Mouse (Mus musculus) hematopoietic stem cell, adult 5-6 weeks (primary cell): ENCODE measurements around the gene Abcf2. TPM values are rescaled to one million over a fixed set of nuclear protein-coding genes. Genes with fewer than 3 reads are reported as not detected.
"Not testable (repeated sequence)": the region's sequence is repeated elsewhere in the genome, so short reads cannot be mapped to it uniquely, and the experiment has no call there.

Experiments
- ATAC-seq, 2 experiments: fragments of 125-278 bp in 1 of 2; replicated peaks in 1 of 2; 2 replicates each; pipeline ENCODE4 v1.8.0; 2016 to 2017; ENCODE audit warnings: inconsistent platforms in 2 of 2, mild to moderate bottlenecking in 2 of 2, moderate number of reproducible peaks in 2 of 2, low read depth in 1 of 2, moderate TSS enrichment in 1 of 2; ENCODE audit not compliant: low FRiP score in 2 of 2, poor library complexity in 2 of 2, severe bottlenecking in 2 of 2, insufficient read depth in 1 of 2, low TSS enrichment in 1 of 2
- total RNA-seq: library from RNA; stranded (forward); fragments of 172-1452, 232-1000 nt; gene quantifications from 2 replicates; pipeline ENCODE4 v1.2.3, GENCODE M21; 2017

Abcf2 gene
- total RNA-seq, 1 experiment from 2014 or later = 89.8 TPM

DNA sequence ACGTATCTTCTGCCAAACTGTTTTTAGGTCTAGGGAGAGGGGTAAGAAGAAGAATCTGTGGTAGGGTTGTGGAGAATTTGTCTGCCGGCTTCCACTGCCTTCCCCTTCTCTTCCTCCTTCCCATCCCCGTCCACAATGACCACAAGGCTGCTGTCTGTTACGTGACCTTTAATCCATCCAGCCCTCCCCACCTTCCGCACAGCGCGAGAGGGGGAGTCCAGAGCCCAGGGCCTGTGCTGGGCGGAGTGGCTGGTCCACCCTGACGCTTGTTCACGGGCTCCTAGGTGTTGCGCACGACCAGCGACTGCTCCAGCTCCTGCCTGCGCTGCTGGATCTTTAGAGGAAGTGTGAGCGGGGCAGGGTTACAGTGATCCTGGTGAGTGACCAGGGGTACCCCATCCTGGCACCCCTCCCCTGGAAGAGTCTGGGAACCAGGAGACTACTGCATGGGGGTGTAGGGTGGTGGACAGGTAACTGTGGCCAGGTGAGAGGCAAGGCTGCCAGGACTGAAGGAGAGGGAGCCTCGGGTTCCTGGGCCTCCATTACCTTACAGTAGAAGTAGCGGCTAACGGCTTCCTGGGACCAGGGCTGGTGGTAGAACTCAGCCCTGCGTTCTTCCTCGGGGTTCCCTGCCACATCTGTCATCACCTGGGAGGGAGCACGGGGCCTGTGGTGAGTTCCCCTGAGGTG is 15.3 kb upstream of the Abcf2 start:
- peak in 1 of 2 experiments; percentile 21; a peak in 1 of 4 replicates for ATAC-seq

DNA sequence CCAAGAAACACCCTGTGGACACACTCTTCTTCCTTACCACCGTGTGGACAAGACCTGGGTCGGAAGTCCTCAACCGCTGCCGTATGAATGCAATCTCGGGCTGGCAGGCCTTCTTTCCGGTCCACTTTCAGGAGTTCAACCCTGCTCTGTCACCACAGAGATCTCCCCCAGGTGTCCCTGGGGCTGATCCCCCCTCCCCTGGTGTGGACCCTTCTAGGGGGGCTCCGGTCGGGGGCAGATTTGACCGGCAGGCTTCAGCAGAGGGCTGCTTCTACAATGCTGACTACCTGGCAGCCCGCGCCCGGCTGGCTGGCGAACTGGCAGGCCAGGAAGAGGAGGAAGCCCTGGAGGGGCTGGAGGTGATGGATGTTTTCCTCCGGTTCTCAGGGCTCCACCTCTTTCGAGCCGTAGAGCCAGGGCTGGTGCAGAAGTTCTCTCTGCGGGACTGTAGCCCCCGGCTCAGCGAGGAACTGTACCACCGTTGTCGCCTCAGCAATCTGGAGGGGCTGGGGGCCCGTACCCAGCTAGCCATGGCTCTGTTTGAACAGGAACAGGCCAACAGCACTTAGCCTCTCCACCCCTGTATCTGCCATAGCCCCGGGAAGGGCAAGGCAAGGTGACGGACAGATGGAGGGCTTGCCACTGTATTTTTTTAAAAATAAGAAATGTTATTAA is 14.7 kb upstream of the Abcf2 start:
- ATAC-seq = peak; percentile 19 to 29

DNA sequence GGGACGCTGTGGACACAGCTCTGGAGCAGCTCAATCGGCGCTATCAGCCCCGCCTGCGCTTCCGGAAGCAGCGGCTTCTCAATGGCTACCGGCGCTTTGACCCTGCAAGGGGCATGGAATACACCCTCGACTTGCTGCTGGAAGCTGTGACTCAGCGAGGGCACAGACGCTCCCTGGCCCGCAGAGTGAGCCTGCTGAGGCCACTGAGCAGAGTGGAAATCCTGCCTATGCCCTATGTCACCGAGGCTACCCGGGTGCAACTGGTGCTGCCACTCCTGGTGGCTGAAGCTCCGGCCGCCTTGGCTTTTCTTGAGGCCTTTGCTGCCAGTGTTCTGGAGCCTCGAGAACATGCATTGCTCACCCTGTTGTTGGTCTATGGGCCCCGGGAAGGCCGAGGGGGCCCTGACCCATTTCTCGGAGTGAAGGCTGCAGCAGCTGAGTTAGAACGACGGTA is 14.0 kb upstream of the Abcf2 start:
- ATAC-seq = peak; percentile 10 to 15; a peak in 2 of 4 replicates

DNA sequence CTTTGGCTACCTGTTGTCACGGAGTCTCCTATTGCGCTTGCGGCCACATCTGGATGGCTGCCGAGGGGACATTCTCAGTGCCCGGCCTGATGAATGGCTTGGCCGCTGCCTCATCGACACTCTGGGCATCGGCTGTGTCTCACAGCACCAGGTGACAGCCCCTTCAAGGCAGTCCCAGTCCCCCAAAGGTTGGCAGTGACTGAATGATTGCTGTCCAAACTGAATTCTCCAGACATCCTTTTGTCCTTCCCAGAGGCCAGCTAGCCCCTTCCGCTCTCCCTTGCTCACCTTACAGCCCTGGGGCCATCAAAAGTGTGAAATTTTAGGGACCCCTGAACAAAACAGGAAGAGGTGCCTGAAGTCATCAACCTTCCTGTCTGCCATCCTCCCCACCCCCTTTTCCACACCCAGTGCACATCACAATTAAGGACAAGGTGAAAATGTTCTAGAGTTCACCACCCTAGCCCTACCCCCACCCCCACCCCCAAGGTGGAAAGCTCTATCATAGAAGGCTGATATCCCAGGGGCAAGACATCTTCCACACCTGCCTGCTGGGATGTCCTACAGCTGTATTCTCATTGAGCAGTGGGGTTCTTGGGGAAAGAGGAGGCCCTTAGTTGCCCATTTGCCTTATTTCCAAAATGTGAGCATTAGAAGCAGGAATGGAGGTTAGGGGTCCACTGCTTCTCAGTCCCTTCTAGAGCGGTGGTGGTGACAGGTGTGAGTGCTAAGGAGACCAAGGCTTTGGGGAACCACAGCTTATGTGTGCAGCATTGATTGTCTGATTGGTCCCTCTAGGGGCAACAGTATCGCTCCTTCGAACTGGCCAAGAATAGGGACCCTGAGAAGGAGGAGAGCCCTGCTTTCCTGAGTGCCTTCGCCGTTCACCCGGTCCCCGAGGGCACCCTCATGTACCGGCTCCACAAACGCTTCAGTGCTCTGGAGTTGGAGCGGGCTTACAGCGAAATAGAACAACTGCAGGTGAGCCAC is 12.5 kb upstream of the Abcf2 start:
- ATAC-seq = no peak

DNA sequence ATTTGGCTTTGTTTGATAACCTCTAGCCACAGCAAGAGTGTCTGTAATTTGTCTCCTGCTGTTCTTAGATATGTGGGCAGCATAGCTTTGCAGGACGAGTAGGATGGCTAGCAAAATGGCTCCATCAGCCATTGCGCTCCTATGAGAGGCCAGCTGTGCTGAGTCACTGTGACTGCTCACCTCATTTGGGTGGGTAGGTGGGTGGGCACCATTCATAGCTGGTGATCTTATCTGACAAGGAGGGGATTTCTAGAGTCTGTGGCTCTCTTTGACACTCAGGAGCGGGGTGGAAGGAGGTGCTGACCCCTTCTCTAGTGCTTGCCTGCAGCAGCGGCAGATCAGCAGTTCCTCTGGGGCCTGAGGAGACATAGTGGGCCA is 9.9 kb upstream of the Abcf2 start:
- ATAC-seq = no peak

DNA sequence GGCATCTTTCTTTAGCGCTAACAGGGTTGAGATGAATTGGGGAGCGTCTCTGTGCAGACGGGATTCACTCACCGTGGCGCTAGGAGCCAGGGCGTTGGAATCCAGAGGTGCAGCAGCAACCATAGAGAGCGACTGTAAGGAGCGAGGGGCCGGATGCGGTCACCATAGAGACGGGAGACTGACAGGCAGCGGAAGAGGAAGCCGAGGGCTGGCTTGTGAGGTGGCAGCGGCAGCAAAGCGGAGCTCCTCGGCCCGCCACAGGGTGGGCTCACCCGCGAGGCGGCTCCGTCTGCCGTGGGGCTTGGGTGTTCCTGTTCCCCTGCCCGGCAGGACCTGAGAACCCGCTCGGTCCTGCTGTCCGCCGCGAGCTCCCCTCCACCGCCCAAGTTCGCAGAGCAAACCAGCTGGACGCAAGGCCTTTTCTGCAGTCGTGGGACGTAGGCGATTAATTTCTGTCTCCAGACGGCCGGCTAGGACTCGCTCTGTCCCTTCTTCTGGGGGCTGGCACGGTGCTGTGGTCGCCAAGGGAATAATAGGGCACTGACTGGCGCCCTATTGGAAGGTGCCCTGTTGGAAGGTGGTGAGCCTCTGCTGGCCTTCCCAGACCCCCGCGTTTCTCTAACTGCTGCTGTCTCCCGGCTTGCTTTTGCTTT is 9.4 kb upstream of the Abcf2 start, which contains the start of gene Chpf2:
Gene Chpf2 (plus strand): TSS at position 195 of the 653 bp plus-strand sequence.
- peak; percentile 93 to 96 for ATAC-seq

DNA sequence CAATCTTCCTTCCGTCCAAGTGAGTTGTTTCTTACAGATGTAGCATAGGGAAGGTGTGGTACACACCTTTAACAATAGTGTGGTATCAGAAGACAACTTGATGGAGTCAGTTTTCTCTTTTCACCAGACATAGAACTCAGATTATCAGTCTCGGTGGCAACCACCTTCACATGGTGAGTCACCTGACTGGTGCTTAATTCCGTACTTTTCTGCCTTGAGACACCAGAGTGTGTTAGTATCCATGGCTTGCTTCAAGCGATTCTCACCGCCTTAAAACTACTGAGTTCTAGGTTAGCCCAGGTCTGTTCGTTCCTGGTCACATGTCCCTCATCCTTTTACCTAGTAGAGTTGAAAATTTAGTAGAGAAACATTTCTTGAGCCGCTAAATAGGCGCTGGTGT is 8.8 kb upstream of the Abcf2 start:
- 0 out of 4 replicates have a peak, but pooled peaks of 1 of the 2 experiments have one; percentile 34 for ATAC-seq

DNA sequence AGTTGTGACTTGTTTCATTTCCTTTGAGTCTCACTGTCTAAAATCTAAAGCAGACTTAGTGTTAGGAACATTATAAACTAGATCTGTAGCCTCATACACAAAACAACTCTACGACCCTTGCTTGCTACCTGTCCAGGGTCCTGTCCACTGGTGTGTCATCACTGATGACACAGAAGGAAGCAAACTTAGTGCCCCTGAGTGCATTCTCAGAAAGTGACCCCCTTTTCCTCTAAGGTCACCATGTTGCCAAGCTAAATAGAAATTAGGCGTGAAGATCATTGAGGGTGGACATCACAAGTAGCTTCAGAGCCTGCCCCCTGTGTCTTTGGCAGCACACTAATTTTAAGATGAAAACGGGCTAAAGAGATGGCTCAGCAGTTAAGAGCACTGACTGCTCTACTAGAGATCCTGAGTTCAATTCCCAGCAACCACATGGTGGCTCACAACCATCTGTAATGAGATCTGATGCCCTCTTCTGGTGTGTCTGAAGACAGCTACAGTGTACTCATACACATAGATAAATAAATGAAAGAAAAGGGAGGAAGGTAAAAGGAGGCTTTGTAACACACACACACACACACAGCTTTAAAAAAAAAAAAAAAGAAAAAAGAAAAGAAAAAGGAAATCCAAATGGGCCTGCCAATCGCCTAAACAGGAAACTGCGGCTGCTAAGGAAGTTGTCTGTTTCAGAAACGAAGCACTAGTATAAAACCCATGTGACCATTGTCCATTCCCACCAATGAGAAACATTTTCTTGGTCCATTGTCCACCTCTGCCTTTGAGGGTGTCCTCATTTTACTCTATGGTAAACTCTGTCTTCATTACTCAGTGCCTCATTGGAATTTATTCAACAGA is 1.1 kb upstream of the Abcf2 start:
- no peak for ATAC-seq

DNA sequence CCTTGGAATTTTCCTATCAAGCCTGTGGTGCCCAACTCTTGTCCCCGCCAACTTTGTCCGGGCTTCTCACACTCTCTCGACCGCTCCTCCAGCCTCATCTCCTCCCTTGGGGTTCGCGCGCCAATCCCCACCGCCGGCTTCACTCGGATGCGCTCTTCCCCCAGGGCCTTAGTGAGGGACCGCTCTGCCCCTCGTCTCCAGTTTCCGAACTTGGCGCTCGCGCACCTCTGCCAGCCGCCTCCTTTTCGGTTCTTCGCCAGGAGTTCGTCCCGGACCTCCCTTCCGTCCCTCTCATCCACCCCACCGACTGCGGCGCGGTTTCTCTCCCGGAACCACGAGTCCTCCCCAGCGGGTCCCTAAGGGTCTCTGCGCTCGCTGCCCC is 475 bp downstream of the Abcf2 start:
- peak in 1 of 2 experiments; percentile 8; a peak in 2 of 4 replicates for ATAC-seq

DNA sequence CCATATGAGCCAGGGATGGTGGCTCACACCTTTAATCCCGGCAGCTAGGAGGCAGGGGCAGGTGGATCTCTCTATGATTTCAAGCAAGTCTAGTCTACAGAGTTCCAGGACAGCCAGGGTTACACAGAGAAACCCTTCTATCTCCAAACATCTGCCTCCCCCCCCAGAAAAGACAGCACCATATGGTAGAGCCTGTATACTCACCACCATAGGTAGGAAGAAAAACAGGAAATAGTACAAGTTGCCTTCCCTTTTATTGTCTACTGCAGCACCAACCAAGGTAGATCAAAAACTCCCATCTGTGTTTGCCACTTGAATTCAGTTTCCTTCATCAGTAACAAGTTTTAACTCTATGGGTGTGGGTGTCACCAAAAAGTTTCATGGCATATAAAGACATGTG is 1.3 kb downstream of the Abcf2 start:
- ATAC-seq = no peak

DNA sequence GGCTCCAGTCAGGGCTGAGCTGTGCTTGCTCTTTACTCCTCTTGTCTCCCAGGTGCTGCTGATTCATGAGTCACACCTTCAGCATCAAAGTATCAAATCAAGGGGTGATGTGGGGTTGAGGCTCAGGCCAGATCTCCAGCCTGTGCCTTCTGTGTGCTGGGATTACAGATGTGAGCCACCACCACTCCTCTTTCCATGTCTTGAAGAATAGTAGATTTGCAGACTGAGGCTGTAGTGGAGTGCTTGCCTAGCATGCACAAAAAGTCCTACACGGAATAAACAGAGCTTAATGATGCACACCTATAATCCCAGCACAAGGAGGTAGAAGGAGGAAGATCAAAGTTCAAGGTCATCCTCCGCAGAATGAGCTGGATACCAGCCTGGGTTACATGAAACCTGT is 20.6 kb downstream of the Abcf2 start, which contains the start of gene 4931409K22Rik:
Gene 4931409K22Rik (minus strand): TSS at position 101 of the 400 bp plus-strand sequence.
- ATAC-seq = no peak

DNA sequence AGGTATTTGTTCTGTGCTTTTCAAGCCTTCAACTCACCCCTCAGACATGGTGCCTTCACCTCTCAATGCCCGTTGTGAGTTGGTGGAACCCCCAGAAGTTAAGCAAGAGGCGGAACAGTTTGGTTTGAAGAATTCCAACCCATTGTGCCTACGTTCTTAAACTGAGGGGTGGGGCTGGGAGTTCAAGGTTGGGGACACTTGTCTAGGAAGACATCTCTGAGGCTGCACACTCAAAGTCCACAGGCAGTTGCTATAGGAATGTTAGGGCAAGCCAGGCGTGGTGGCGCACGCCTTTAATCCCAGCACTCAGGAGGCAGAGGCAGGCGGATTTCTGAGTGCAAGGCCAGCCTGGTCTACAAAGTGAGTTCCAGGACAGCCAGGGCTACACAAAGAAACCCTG is 21.9 kb downstream of the Abcf2 start:
- not testable (repeated sequence) for ATAC-seq

DNA sequence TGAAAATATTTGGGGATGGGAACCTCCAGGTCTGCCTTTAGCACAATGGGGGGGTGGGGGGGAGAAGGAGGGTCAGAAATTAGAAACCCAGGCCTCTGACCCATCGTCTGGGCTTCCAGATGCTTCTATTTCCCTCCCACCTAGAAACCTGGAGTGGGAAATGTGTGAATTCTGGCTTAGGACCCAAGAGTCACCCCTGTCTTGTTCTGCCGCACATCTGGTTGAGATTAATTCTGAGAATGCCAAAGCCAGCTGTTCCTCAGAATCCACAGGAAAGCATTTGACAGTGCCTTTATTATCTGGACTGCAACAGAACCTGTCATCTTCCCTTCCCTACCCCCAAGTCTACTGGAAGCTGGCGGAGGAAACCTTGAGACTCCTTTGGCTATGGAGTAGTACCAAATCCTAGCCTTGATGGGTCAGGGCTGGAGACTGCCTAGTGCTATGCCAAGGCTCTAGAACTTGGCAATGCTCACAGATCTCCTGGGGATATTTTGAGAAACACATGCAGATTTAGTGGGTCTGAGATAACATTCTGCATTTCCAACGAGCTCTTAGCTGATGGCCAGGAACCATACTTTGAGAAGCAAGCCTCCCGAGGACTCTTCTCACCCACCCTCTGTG is 23.5 kb downstream of the Abcf2 start:
- ATAC-seq = no peak

DNA sequence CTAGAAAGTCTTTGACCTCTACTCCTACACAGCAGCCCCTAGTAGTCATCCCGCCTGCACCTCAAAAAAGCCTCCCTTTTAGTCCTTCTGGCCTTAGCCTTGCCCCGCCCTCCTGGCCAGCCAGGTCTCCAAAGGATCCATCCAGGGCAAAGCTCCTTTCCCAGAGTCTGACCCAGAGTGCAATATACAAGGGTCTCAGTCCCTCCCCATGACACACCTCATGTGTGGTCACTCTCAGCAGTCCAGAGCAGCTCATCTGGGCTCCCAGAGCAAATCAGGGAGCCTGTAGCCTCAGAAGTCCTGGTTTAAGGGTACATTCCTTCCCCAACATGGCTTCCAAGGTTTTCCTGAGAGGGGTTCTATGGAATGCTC is 26.0 kb downstream of the Abcf2 start:
- no peak for ATAC-seq

DNA sequence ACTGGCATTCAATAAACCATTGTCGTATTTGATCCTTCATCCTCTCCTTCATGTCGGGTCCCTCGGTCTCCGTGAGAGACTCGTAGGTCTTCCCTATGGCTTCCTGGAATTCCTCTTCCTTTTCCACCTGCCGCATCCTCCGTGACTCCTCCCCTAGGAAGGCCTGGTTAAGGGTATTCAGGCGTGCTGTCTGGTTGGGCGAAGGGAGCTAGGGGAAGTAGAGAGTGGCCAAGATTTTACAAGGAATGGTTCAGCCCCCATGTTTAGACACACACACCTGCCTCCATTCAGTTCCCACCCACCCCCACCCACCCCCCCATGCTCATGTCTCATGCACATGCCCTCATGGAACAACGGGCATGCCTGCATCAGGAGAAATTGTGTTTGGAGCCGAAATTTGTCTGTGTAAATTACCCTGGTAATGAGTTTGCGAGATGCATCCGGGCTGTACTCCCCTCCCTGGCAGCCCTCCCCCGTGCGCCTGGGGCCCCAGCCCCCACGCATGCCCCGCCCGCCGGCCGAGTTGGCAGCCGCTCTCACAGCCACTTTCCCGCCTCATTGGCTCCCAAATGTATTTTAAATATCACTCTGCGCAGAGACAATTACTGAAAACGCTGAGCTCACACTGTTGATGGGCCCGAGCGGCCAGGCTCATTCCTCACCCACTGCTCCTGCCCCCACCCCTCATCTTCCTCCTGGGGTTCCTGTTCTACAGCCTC is 26.5 kb downstream of the Abcf2 start:
- no peak; a peak in 1 of 4 replicates for ATAC-seq
